Mouse (Mus musculus): ENCODE measurements around the gene Rpl9. TPM values are rescaled to one million over a fixed set of nuclear protein-coding genes. Genes with fewer than 3 reads are reported as not detected.

The Rpl9 gene
- polyA plus RNA-seq (2012; rRNA removed): 161 and 188 TPM in 2 replicates

GRCm38 (mm10) chr5:65390648-65391644 is at the start of gene Rpl9, which contains the start of gene Lias:
Gene Rpl9 (minus strand): TSS chr5:65391444.
Gene Lias (plus strand): TSS chr5:65391497.

DNA sequence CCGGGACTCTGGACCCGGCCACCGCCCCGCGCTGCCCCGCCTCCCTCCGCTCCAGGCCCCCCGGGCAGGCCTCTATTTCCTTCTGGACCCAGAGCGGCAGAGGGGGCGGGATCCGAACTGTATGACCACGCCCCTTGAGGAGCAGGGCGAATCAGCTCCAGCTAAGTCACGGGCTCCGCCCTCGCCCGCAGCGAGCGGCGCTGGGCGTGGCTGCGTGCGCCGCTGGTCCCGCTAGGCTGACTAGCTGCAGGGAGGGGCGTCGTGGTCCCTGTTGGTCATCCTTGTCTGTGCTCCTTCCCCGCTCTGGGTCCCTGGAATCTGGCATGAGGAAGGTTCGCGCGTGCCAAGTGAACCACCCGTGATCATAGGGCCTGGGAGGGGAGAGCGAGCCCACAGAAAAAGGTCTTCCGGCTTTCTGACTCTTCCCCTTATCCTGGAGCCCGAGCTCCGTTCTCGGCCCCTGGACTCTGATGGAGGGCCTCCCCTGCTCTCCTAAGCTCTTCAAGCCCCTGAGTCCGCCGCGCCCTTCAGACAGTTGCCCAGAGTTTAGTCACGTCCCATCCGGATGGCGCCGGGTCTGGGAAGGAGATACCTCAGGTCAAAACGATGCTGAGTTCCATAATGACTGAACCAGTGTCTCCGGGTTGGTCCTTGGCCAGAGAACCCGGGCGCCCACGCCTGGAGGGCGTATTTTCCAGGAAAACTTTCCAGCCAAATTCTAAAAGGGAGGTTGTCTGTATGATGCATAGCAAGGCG is 44.7 kb upstream of the Rpl9 start, which contains the start of gene Ugdh:
Gene Ugdh (minus strand): TSS at position 144 of the 756 bp plus-strand sequence.

GRCm38 (mm10) chr5:65348168-65348567 is 43.1 kb downstream of the Rpl9 start, which contains the start of gene Klb:
Gene Klb (plus strand): TSS chr5:65348314.

Other genes with a start within 250 kb of the Rpl9 start
- 1.7 and 2.2 TPM in 2 replicates for gene Wdr19, start 191.7 kb downstream of the Rpl9 start, polyA plus RNA-seq (2012; rRNA removed)
- 5.0 and 7.2 TPM in 2 replicates for gene Rfc1, start 55.8 kb downstream of the Rpl9 start, polyA plus RNA-seq (2012; rRNA removed)
- gene Klb, start 43.1 kb downstream of the Rpl9 start, polyA plus RNA-seq (2012; rRNA removed): 4.3 and 5.0 TPM in 2 replicates
- gene Lias, start 53 bp upstream of the Rpl9 start, polyA plus RNA-seq (2012; rRNA removed): 8.3 and 8.7 TPM in 2 replicates
- 52.6 and 60.8 TPM in 2 replicates for gene Ugdh, start 44.5 kb upstream of the Rpl9 start, polyA plus RNA-seq (2012; rRNA removed)
- not detected in 2 replicates for gene Gm43552, start 101.4 kb upstream of the Rpl9 start, polyA plus RNA-seq (2012; rRNA removed)
- 197 and 238 TPM in 2 replicates for gene Smim14, start 145.7 kb upstream of the Rpl9 start, polyA plus RNA-seq (2012; rRNA removed)
- gene Ube2k, start 145.8 kb upstream of the Rpl9 start, polyA plus RNA-seq (2012; rRNA removed): 8.6 and 10.8 TPM in 2 replicates